Mouse (Mus musculus) neural tube, embryonic 11.5 days (tissue): ENCODE data around the gene Crygb. TPM values are rescaled to one million over a fixed set of nuclear protein-coding genes. Genes with fewer than 3 reads are reported as not detected.
"Not testable (repeated sequence)": the region's sequence is repeated elsewhere in the genome, so short reads cannot be mapped to it uniquely, and the experiment has no call there.

Experiments used
- ATAC-seq: fragments of 200-750 bp; cut with Nextera tagmentation; 2 replicates; pipeline ENCODE4 v1.8.0; 2017; ENCODE audit warnings: moderate number of reproducible peaks, mild to moderate bottlenecking, moderate TSS enrichment, moderate library complexity; ENCODE audit not compliant: insufficient read depth, low FRiP score, low TSS enrichment
- DNase-seq: peaks from one replicate; pipeline ENCODE4 v3.0.0-alpha.2; 2015; ENCODE audit warnings: low spot score
- H3K27ac ChIP-seq: fragments of 300-500 bp; sonication (generic); 2 replicates; pipeline ENCODE4 v1.5.1; 2014; ENCODE audit warnings: low read depth, mild to moderate bottlenecking, low read length
- H3K27me3 ChIP-seq: fragments of 300-500 bp; sonication (generic); 2 replicates; pipeline ENCODE4 v1.6.1; 2014; ENCODE audit warnings: mild to moderate bottlenecking, low read length, mixed read lengths; ENCODE audit not compliant: control insufficient read depth, insufficient read depth
- H3K36me3 ChIP-seq: fragments of 300-500 bp; sonication (generic); 2 replicates; pipeline ENCODE4 v1.6.1; 2014; ENCODE audit warnings: mild to moderate bottlenecking, low read length, moderate library complexity, mixed read lengths; ENCODE audit not compliant: control insufficient read depth, insufficient read depth
- H3K4me1 ChIP-seq: fragments of 300-500 bp; sonication (generic); 2 replicates; pipeline ENCODE4 v1.6.1; 2014; ENCODE audit warnings: low read length, mixed read lengths; ENCODE audit not compliant: control insufficient read depth, insufficient read depth
- H3K4me2 ChIP-seq: fragments of 300-500 bp; sonication (generic); 2 replicates; pipeline ENCODE4 v1.6.1; 2014; ENCODE audit warnings: low read depth, mild to moderate bottlenecking, moderate library complexity
- H3K4me3 ChIP-seq: fragments of 300-500 bp; sonication (generic); 2 replicates; pipeline ENCODE4 v1.5.1; 2014; ENCODE audit warnings: low read depth, low read length
- H3K9ac ChIP-seq: fragments of 300-500 bp; sonication (generic); 2 replicates; pipeline ENCODE4 v1.6.1; 2014; ENCODE audit warnings: mild to moderate bottlenecking, low read length
- H3K9me3 ChIP-seq: fragments of 300-500 bp; sonication (generic); 2 replicates; pipeline ENCODE4 v1.6.1; 2016; ENCODE audit warnings: low read length; ENCODE audit not compliant: control insufficient read depth
- WGBS: fragments of 180-500 bp; shearing (Covaris S2); extraction: QIAGEN DNeasy Blood & Tissue Kit; methylation state at CpG from one replicate; pipeline ENCODE4 v1.1.7; 2014; 5-methylcytosine and 5-hydroxymethylcytosine counted together
- polyA plus RNA-seq: library from polyadenylated mRNA; unstranded; fragments of >200 nt; fragmentation: Nextera tagmentation; extraction: Ambion mirVana; gene quantifications from 2 replicates; pipeline ENCODE4 v1.2.1, GENCODE M21; 2014

The Crygb gene
- polyA plus RNA-seq, 1 experiment from 2014 or later, result not detected

DNA sequence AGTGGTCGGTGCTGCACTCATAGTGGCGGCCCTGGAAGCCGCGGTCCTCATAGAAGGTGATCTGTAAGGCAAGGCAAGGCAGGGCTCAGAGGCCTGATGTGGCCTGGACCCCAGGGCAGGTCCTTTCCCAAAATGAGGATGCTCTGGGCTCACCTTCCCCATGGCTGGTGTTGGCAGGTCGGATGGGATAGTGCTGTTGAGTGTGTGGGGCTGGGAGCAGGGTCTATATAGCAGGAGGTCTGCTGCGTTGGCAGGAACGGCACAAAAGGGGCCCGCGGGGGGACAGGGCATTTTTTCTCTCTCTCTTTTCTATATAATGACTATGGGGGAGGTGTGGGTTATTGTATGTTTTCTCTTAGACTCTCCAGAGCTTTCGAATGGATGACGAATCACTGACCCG lies 31.1 kb downstream of the Crygb start, which contains the start of gene Cryge:
Gene Cryge (minus strand): TSS at position 198 of the 400 bp plus-strand sequence.
- H3K4me2 ChIP-seq, H3K9ac ChIP-seq, H3K4me3 ChIP-seq, H3K36me3 ChIP-seq, DNase-seq, ATAC-seq, H3K27me3 ChIP-seq, H3K9me3 ChIP-seq, H3K27ac ChIP-seq, H3K4me1 ChIP-seq: not testable (repeated sequence)
- WGBS, result 41% methylated on average over 8 of the region's 12 CpGs

DNA sequence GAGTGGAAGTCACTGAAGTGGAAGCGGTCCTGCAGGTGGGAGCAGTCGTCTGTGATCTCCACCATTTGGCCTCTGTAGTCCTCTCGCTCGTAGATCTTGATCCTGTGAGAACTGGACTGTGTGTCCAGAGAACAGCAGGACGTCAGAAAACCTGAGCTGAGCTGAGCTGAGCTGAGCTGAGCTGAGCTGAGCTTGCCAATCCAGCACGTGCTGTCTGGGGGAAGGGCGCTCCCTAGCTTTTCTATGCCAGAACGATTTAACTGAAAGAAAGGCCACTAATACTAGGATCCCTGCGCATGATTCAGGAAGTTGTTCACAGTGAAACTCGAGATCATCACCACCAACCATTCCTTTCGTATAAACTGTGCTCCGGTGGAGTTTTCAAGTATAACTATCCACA lies 33.3 kb downstream of the Crygb start:
- ATAC-seq (no peak), DNase-seq (no peak)
- no peaks in the 10 kb centered on the region for H3K36me3 ChIP-seq
- no peak overlapping the region for H3K27ac ChIP-seq
- H3K4me3 ChIP-seq, result no peak overlapping the region
- H3K9me3 ChIP-seq, result no peaks in the 10 kb centered on the region
- H3K4me1 ChIP-seq, result no peaks in the 10 kb centered on the region
- no peak overlapping the region for H3K9ac ChIP-seq
- no peaks in the 10 kb centered on the region for H3K27me3 ChIP-seq
- WGBS, result 73% methylated on average over 12 of the region's 12 CpGs
- no peak overlapping the region for H3K4me2 ChIP-seq

DNA sequence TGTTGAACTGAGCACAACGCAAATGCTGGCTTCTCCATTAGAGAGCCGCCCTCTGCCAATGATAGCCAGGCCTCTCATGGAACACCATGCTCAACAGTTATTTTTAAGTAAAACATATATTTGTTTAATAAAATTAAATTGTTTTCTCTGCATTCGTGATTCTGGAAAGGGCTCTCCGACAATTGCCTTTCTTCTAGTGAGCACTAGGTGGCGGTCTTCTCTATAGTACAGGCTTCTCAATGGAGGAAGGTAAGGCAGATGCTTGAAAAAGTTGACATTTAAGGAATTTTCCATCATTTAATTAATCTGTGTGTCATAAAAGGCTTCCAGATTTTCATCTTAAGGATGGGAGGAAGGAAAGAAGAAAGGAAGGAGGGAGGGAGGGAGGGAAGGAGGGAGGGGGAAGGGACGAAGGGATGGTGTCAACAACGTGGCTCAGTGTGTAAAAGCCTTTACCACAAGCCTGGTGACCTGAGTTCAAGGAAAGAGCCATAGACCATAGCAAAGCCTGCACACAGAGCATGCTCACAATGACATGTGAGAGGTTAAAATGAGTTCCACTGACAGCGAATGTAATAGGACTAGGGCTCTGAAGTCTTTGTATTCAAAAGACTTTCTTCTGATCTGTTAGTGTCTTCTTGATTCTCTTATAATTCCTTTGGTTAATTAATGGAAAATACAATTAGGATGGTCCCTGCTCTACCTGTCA lies 35.5 kb downstream of the Crygb start:
- ATAC-seq, result no peak
- Histone ChIP-seq H3K4me3 (no peak overlapping the region), H3K36me3 (no peaks in the 10 kb centered on the region), H3K27ac (no peak overlapping the region), H3K9me3 (no peaks in the 10 kb centered on the region), H3K27me3 (no peaks in the 10 kb centered on the region), H3K4me1 (no peaks in the 10 kb centered on the region), H3K9ac (no peak overlapping the region), H3K4me2 (no peak overlapping the region)
- no peak for DNase-seq
- WGBS, result 38% methylated on average over 8 of the region's 8 CpGs

- Histone ChIP-seq H3K27me3 (no peaks in the 10 kb centered on the region), H3K4me2 (no peak overlapping the region), H3K4me3 (no peak overlapping the region), H3K4me1 (no peaks in the 10 kb centered on the region), H3K9ac (no peak overlapping the region), H3K27ac (no peak overlapping the region), H3K36me3 (no peaks in the 10 kb centered on the region), H3K9me3 (no peaks in the 10 kb centered on the region)
- no peak for DNase-seq
- no peak for ATAC-seq
- 98% methylated on average over 2 of the region's 2 CpGs for WGBS
These were observed 38.7 kb downstream of the Crygb start for GRCm38 (mm10) chr1:65043433-65043832.

DNA sequence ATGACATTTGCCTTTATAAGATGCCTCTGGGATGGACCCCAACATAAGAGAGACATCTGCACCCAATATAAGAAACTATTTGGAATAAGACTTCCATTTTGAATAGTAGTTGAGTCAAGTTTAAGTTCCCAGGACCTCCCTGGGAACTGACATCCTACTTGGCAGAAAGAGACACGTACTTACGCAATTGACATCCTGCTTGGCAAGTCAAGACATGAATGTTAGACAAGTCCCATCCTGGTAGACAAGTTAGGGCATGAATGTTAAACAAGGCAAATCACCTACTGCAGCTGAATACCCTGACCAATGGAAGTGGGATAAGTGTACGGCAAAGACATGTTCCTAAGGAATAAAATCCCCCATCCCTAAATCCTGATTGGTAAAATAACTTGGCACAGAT lies 40.3 kb downstream of the Crygb start:
- no peak for ATAC-seq
- Histone ChIP-seq H3K9ac (no peak overlapping the region), H3K27me3 (no peaks in the 10 kb centered on the region), H3K9me3 (no peaks in the 10 kb centered on the region), H3K4me2 (no peak overlapping the region), H3K4me1 (no peaks in the 10 kb centered on the region), H3K27ac (no peak overlapping the region), H3K4me3 (no peak overlapping the region), H3K36me3 (no peaks in the 10 kb centered on the region)
- 98% methylated on average over 3 of the region's 3 CpGs for WGBS
- no peak for DNase-seq

GRCm38 (mm10) chr1:65040806-65041205 lies 41.3 kb downstream of the Crygb start:
- ATAC-seq (no peak), DNase-seq (no peak)
- Histone ChIP-seq H3K27ac (no peak overlapping the region), H3K36me3 (no peaks in the 10 kb centered on the region), H3K9me3 (no peaks in the 10 kb centered on the region), H3K4me2 (no peak overlapping the region), H3K9ac (no peak overlapping the region), H3K27me3 (no peaks in the 10 kb centered on the region), H3K4me3 (no peak overlapping the region), H3K4me1 (no peaks in the 10 kb centered on the region)
- 83% methylated on average over 6 of the region's 6 CpGs for WGBS

- H3K27me3 ChIP-seq, result no peaks in the 10 kb centered on the region
- DNase-seq, result no peak
- ATAC-seq, result no peak
- no peaks in the 10 kb centered on the region for H3K9me3 ChIP-seq
- H3K4me3 ChIP-seq, result no peak overlapping the region
- H3K4me1 ChIP-seq, result no peaks in the 10 kb centered on the region
- H3K9ac ChIP-seq, result no peak overlapping the region
- WGBS, result 89% methylated on average over 3 of the region's 3 CpGs
- H3K36me3 ChIP-seq, result no peaks in the 10 kb centered on the region
- no peak overlapping the region for H3K27ac ChIP-seq
- H3K4me2 ChIP-seq, result no peak overlapping the region
These were observed 42.4 kb downstream of the Crygb start for GRCm38 (mm10) chr1:65039679-65040078.

DNA sequence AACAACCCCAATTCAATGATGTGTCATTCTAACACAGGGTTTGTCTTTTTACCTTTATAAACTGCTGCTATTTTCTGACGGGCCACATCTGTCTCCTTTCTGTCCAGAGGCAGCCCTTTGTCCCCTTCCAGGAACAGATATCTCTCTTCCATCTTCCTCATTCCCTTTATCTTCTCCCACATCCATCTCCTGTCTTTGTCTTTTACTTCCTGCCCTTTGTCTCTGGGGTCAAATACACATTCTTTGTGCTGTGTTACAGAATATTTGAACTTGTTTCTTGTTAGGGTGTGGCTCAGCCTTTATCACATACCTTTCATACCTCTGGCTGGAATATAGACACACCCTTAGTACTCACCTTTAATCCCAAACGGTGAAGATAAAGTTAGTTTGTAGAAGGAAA lies 44.5 kb downstream of the Crygb start:
- ATAC-seq, result no peak
- H3K9ac ChIP-seq, result no peak overlapping the region
- H3K9me3 ChIP-seq, result no peaks in the 10 kb centered on the region
- H3K36me3 ChIP-seq, result no peaks in the 10 kb centered on the region
- H3K27me3 ChIP-seq, result no peaks in the 10 kb centered on the region
- H3K27ac ChIP-seq, result no peak overlapping the region
- 85% methylated on average over 2 of the region's 2 CpGs for WGBS
- H3K4me2 ChIP-seq, result no peak overlapping the region
- H3K4me1 ChIP-seq, result no peaks in the 10 kb centered on the region
- H3K4me3 ChIP-seq, result no peak overlapping the region
- DNase-seq, result no peak

GRCm38 (mm10) chr1:65035513-65035912 lies 46.6 kb downstream of the Crygb start:
- no peaks in the 10 kb centered on the region for H3K9me3 ChIP-seq
- H3K4me3 ChIP-seq, result no peak overlapping the region
- H3K27me3 ChIP-seq, result no peaks in the 10 kb centered on the region
- no peak overlapping the region for H3K4me2 ChIP-seq
- DNase-seq (no peak), ATAC-seq (no peak)
- no peak overlapping the region for H3K9ac ChIP-seq
- WGBS, result 50% methylated on average over 3 of the region's 3 CpGs
- no peaks in the 10 kb centered on the region for H3K36me3 ChIP-seq
- no peak overlapping the region for H3K27ac ChIP-seq
- H3K4me1 ChIP-seq, result no peaks in the 10 kb centered on the region
